Mouse (Mus musculus) retina, adult 2 months (tissue): ENCODE results near the gene Olfr844.

ENCODE experiments used
- DNase-seq: peaks from one replicate; pipeline ENCODE4 v3.0.0-alpha.2; 2012; ENCODE audit warnings: low read depth, low spot score

Gene Olfr844

DNA sequence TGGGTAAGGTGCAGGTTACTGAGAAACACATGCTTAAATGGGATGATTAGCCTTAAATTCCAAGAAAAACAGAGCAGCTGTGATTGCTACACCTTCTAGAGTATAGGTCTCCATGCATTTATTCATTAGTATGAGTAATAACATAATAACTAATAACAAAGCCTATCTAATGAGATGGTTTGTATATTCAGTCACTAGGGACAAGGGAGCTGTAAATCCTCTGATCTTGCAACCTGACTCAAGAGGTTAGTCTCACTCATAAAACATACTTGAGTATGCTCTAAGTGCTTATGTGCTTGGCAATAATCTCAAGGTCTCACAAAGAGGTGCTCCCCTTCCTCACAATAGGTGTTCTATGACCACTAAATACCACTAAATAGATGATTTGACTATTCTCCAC, at the start of gene Olfr844:
Gene Olfr844 (plus strand): TSS at position 301 of the 400 bp plus-strand sequence.
- DNase-seq = no peak

DNA sequence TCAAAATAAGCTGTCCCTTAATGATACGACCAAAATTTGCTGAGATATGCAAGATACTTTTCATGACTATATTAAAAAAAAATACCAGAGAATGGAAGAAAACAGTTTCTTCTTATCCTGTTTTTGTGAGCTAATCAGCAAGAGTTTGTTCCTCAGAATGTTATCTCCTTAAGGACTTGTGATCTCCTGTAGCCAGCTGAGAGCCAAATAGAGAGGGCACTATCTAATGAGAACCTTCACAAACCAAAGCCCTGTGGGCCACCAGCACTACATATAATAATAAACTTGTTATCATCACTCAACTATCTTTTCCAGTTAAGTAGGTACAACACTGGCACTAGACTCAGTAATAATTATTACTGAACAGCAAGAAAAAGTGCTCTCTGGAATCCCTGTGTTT, 20.0 kb downstream of the Olfr844 start, which contains the start of gene Olfr845:
Gene Olfr845 (plus strand): TSS at position 301 of the 400 bp plus-strand sequence.
- no peak for DNase-seq

DNA sequence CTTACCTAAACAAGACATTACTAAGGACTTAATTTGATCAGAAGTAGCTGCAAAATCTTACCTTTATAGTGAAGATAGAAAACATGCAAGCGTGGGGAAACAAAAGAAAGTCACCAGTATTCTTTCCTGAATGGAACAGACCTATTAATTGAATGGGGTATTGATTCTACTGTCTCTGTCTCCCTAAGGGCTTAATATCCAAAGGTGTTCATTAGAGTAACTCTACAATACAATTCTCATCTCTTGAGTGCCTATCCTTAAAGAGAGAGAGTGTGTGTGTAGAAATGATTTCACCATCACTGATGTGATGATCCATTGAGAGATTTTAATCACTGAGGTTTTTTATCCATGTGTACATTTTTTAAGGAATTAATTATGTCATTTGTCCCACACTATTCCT, 47.8 kb downstream of the Olfr844 start, which contains the start of gene Olfr846:
Gene Olfr846 (minus strand): TSS at position 101 of the 400 bp plus-strand sequence.
- no peak for DNase-seq
